Mouse (Mus musculus): ENCODE measurements around the gene Igdcc4. TPM values are rescaled to one million over a fixed set of nuclear protein-coding genes. Genes with fewer than 3 reads are reported as not detected.
A peak's percentile ranks its signal among the peaks of the same experiment; 100 is the strongest.

Gene Igdcc4
- polyA plus RNA-seq, 1 experiment = 9.4 TPM

GRCm38 (mm10) chr9:65140936-65141305 is 39.6 kb downstream of the Igdcc4 start, which contains the start of gene Igdcc3:
TSS of gene Igdcc3 (plus strand) at chr9:65141189.
- no peak within 1 kb of the TSS for H3K4me3 ChIP-seq
- H3K27me3 ChIP-seq (ENCODE audit: control insufficient read depth, insufficient read depth, insufficient read length) = peaks cover 62% of the 10 kb centered on the region
- H3K36me3 ChIP-seq (ENCODE audit: control insufficient read depth, insufficient read depth) = no peaks in the 10 kb centered on the region
- no peaks in the 10 kb centered on the region for H3K79me2 ChIP-seq (ENCODE audit: control insufficient read depth, insufficient read depth)
- H3K4me2 ChIP-seq (ENCODE audit: low read depth) = peak within 1 kb of the TSS; percentile 83
- peak within 1 kb of the TSS; percentile 72 for H3ac ChIP-seq (ENCODE audit: control insufficient read depth, insufficient read length)
- TF ChIP-seq POLR2A (IDR thresholded peaks at IDR 0.05; ENCODE audit: insufficient read length, low read depth) (no peak), POLR2AphosphoS2 (IDR thresholded peaks at IDR 0.05; ENCODE audit: insufficient read length, low read depth) (no peak), USF1 (IDR thresholded peaks at IDR 0.05; ENCODE audit: low read depth) (no peak), REST (IDR thresholded peaks at IDR 0.05; ENCODE audit: insufficient read depth, insufficient read length) (no peak), MAX (IDR thresholded peaks at IDR 0.05; ENCODE audit: low read depth) (no peak), MYOG (IDR thresholded peaks at IDR 0.05; ENCODE audit: control insufficient read depth in 1 of 3, insufficient read depth in 1 of 3, insufficient read length in 2 of 3, low read depth in 2 of 3) (no peak), CEBPB (IDR thresholded peaks at IDR 0.05; ENCODE audit: insufficient read depth, poor library complexity, severe bottlenecking) (no peak)

- no peak overlapping the region for H3K4me3 ChIP-seq
- H3K4me2 ChIP-seq (ENCODE audit: low read depth) = peak overlapping the region; percentile 83
- peaks cover 62% of the 10 kb centered on the region for H3K27me3 ChIP-seq (ENCODE audit: control insufficient read depth, insufficient read depth, insufficient read length)
Observed at GRCm38 (mm10) chr9:65141306-65141975, 40.2 kb downstream of the Igdcc4 start.

GRCm38 (mm10) chr9:65141976-65142318 is 40.7 kb downstream of the Igdcc4 start:
- TF ChIP-seq E2F4 (IDR thresholded peaks at IDR 0.05; ENCODE audit: insufficient read depth) (no peak), REST (IDR thresholded peaks at IDR 0.05; ENCODE audit: insufficient read depth, insufficient read length) (no peak), CEBPB (IDR thresholded peaks at IDR 0.05; ENCODE audit: insufficient read depth, poor library complexity, severe bottlenecking) (no peak), TCF3 (IDR thresholded peaks at IDR 0.05; ENCODE audit: insufficient read length, low read depth) (no peak), POLR2A (IDR thresholded peaks at IDR 0.05; ENCODE audit: insufficient read length, low read depth) (no peak), MYOG (IDR thresholded peaks at IDR 0.05; ENCODE audit: control insufficient read depth in 1 of 3, insufficient read depth in 1 of 3, insufficient read length in 2 of 3, low read depth in 2 of 3) (no peak), MAX (IDR thresholded peaks at IDR 0.05; ENCODE audit: low read depth) (no peak), MYOD1 (IDR thresholded peaks at IDR 0.05; ENCODE audit: control insufficient read depth in 1 of 3, insufficient read length in 2 of 3, low read depth in 2 of 3) (no peak)
- H3K36me3 ChIP-seq (ENCODE audit: control insufficient read depth, insufficient read depth) = no peaks in the 10 kb centered on the region
- no peaks in the 10 kb centered on the region for H3K79me2 ChIP-seq (ENCODE audit: control insufficient read depth, insufficient read depth)
- H3K4me2 ChIP-seq (ENCODE audit: low read depth) = peak overlapping the region; percentile 83
- H3K4me3 ChIP-seq = no peak overlapping the region
- H3ac ChIP-seq (ENCODE audit: control insufficient read depth, insufficient read length) = peak overlapping the region; percentile 72
- peaks cover 62% of the 10 kb centered on the region for H3K27me3 ChIP-seq (ENCODE audit: control insufficient read depth, insufficient read depth, insufficient read length)

More at GRCm38 (mm10) chr9:65141306-65141975, 40.2 kb downstream of the Igdcc4 start:
- no peaks in the 10 kb centered on the region for H3K79me2 ChIP-seq (ENCODE audit: control insufficient read depth, insufficient read depth)
- no peak for TF ChIP-seq E2F4 (IDR thresholded peaks at IDR 0.05; ENCODE audit: insufficient read depth)
- no peak for TF ChIP-seq MYOG (IDR thresholded peaks at IDR 0.05; ENCODE audit: control insufficient read depth in 1 of 3, insufficient read depth in 1 of 3, insufficient read length in 2 of 3, low read depth in 2 of 3)
- TF ChIP-seq MAX (IDR thresholded peaks at IDR 0.05; ENCODE audit: low read depth) = no peak
- no peak for TF ChIP-seq SRF (IDR thresholded peaks at IDR 0.05; ENCODE audit: control insufficient read depth, insufficient read length, low read depth)
- TF ChIP-seq MYOD1 (IDR thresholded peaks at IDR 0.05; ENCODE audit: control insufficient read depth in 1 of 3, insufficient read length in 2 of 3, low read depth in 2 of 3) = no peak
- TF ChIP-seq USF1 (IDR thresholded peaks at IDR 0.05; ENCODE audit: low read depth) = no peak
- no peak for TF ChIP-seq POLR2AphosphoS2 (IDR thresholded peaks at IDR 0.05; ENCODE audit: insufficient read length, low read depth)
- no peak for TF ChIP-seq REST (IDR thresholded peaks at IDR 0.05; ENCODE audit: insufficient read depth, insufficient read length)
- no peak for TF ChIP-seq TCF12 (IDR thresholded peaks at IDR 0.05; ENCODE audit: insufficient read depth, poor library complexity, severe bottlenecking)
- no peak for TF ChIP-seq POLR2A (IDR thresholded peaks at IDR 0.05; ENCODE audit: insufficient read length, low read depth)
- TF ChIP-seq TCF3 (IDR thresholded peaks at IDR 0.05; ENCODE audit: insufficient read length, low read depth) = no peak
- no peaks in the 10 kb centered on the region for H3K36me3 ChIP-seq (ENCODE audit: control insufficient read depth, insufficient read depth)
- H3ac ChIP-seq (ENCODE audit: control insufficient read depth, insufficient read length) = peak overlapping the region; percentile 72

- Histone ChIP-seq H3K4me3 (no peak overlapping the region), H3K79me2 (ENCODE audit: control insufficient read depth, insufficient read depth) (no peaks in the 10 kb centered on the region), H3K36me3 (ENCODE audit: control insufficient read depth, insufficient read depth) (no peaks in the 10 kb centered on the region), H3ac (ENCODE audit: control insufficient read depth, insufficient read length) (no peak overlapping the region), H3K27me3 (ENCODE audit: control insufficient read depth, insufficient read depth, insufficient read length) (peaks cover 62% of the 10 kb centered on the region), H3K4me2 (ENCODE audit: low read depth) (peak overlapping the region; percentile 83)
- TF ChIP-seq MYOG (IDR thresholded peaks at IDR 0.05; ENCODE audit: control insufficient read depth in 1 of 3, insufficient read depth in 1 of 3, insufficient read length in 2 of 3, low read depth in 2 of 3) = no peak
Observed at GRCm38 (mm10) chr9:65142399-65142798, 41.1 kb downstream of the Igdcc4 start.

GRCm38 (mm10) chr9:65146001-65146400 is 44.7 kb downstream of the Igdcc4 start:
- Histone ChIP-seq H3K27me3 (ENCODE audit: control insufficient read depth, insufficient read depth, insufficient read length) (peaks cover 60% of the 10 kb centered on the region), H3ac (ENCODE audit: control insufficient read depth, insufficient read length) (no peak overlapping the region), H3K4me3 (no peak overlapping the region), H3K36me3 (ENCODE audit: control insufficient read depth, insufficient read depth) (no peaks in the 10 kb centered on the region), H3K79me2 (ENCODE audit: control insufficient read depth, insufficient read depth) (no peaks in the 10 kb centered on the region), H3K4me2 (ENCODE audit: low read depth) (no peak overlapping the region)
- TF ChIP-seq REST (IDR thresholded peaks at IDR 0.05; ENCODE audit: insufficient read depth, insufficient read length) = no peak
